Mouse (Mus musculus) kidney, adult 18-20 months (tissue): ENCODE data around the gene Sestd1.

ENCODE experiments used
- DNase-seq: peaks from one replicate; pipeline ENCODE4 v3.0.0; 2021

Gene Sestd1

DNA sequence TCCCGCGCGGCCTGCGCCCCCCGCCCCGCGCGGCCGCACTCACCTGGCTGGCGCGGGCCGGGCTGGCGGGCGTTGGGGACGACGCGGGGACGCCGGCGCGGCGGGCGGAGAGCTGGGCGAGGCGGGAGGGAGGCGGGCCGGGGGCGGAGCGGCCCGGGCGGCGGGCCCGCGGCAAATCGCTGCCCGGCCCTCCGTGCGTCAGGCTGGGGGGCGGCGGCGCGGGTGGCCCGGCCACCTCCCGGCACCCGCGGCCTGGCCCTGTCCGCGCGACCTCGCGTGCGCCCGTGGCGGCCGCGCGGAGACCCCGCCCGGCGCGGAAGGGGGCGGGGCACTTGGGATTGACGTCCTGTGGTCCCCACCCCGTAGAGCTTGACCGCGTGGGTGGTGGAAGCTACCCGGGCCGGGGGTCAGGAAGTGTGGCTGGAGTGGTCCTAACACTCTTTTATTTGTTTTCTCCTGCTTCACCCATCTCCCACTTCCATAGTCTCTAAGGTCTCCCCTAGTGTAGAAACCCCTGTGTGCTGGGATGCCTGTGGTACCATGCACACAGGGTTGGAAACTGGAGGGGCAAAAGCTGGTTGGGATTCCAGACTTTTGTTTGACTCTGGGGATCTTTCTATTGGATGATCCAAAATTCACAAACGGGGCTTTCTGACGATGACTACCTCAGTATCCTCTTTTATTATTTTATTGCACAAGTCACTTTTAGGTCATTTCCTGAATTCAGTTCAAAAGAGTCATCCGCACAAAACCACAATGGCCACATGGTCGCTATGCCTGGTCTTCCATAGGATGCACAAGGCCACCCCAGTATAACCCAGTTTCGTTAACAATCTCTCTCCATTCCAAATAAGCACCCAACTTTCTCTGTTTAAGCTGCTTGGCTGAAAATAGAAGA is at the start of gene Sestd1:
Sestd1 (minus strand) TSS at position 81 of the 898 bp plus-strand sequence.
- DNase-seq: peak; percentile 80

DNA sequence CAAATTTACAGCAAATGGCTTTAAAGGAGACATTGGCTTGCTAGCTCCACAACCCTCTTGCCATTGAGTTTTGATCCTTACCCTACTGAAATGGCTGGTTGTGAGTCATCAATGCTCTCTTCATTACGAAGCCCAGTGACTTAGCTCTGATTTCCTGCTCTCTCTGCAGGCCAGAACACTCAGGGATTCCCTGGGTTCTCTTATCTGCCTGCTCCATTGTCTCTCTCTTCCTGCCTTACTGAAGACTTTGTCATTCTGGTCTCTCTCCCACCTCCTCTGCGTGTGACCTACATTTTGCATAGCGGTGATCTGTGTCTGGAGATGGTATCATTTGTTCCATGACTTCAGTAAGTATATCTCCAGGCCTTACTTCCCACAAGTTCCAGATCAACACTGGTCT is 46.9 kb upstream of the Sestd1 start:
- DNase-seq: no peak

DNA sequence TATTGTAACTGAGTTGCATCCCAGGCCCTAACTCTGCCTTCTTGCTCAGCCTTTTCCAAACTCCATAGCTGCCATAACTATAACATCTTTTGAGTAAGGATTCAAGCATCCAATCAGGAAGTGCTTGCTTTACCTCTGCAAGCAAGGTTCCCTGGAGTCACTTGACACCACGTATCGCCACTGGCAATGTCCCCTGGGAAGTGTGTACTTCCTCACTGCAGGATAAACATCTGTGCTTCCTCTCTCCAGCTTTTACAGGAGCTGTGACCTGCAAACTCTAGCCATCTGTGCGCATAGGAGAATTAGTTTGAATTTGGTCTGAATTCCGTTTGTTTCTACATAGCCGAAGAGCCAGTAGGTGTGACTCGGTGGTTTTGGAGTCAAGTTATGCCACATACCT is 43.3 kb upstream of the Sestd1 start:
- DNase-seq: no peak

DNA sequence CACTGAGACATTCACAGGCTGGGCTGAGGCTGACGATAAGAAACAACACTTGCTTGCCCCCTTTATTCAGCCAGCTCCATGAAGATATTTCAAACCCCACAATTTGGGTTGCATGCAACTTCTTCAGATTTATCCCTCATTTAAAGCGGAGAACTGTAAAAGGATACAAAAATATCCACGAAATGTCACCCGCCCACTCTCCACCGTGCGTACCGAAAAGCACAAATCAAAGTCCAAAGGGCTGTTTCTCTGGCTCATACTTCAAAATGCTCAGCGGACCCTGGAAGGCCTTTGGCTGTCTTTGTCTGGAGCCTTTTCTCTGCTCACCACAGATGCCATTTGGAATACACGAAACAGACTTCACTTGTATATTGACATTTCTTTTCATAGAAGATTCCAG is 42.8 kb upstream of the Sestd1 start:
- peak; percentile 68 for DNase-seq

DNA sequence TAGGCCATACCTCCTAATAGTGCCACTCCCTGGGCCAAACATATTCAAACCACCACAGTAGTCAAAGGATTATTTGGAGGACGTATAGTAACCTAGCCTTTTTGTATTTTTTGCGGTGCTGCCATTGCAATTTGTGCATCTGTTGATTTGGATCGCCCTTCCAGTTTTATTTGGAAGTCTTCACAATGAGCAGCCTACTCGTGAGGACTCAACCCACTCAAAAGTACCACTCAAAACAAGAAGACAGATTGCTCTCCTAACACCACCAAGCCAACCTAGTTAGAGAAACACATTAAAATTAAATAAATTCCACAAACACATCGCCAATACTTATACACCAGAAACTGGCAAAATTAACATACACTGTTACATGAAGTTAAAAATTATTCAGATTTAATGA is 38.8 kb upstream of the Sestd1 start:
- no peak for DNase-seq

DNA sequence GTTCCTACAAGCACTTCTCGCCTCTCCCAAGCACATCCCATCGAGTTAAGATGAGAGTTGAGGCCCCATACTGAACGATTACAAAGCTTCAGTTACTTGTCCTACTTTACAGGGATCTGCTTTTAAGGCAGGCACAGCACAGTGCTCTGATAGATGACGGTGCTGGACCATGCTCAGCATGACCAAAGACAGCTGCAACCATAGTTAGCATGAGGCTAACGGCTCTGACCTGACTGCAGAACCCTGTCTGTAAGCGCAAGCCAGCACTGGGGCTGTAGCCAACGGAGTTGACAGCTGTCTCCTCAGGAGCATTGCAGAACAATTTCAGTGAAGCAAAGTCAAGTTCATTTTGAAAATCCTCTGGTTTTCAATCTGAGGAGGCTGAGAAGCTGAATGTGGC is 36.6 kb upstream of the Sestd1 start:
- DNase-seq: no peak

DNA sequence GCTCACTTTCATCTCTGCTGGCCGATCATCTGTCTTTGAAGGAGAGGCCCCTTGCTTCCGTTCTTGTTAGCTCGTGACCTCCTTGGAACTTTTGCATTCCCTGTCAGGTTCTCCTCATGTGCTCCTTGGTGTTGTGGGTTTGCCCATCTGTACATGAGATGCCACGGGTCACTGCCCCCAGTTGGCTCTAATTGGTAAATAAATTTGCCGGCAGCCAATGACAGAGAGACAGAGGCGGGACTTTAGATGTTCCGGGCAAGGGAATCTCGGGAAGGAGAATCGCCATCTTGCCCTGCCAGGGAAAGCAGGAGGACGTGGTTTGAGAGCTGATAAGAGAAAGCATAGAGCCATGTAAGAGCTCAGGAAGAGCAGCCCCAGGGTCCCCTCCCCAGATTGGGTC is 33.5 kb upstream of the Sestd1 start:
- DNase-seq: no peak

DNA sequence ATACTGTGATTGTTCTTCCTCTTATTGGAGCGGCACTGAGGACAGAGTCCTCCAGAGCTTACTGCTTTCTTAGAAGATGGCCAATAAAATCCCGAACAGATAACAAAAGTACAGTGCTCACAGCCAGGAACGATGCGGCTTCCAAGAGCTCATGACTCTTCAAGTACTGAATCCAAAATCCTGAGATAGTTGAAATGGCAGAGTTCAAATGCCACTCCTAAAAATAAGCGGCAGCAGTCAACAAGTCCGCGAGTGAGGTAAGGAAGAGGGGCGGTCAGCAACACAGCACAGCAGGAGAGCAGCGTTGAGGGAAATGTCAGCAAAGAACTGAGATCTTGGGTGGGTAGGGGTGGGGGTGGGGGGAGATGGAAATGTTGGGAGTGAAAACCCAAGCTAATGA is 32.2 kb upstream of the Sestd1 start:
- no peak for DNase-seq

DNA sequence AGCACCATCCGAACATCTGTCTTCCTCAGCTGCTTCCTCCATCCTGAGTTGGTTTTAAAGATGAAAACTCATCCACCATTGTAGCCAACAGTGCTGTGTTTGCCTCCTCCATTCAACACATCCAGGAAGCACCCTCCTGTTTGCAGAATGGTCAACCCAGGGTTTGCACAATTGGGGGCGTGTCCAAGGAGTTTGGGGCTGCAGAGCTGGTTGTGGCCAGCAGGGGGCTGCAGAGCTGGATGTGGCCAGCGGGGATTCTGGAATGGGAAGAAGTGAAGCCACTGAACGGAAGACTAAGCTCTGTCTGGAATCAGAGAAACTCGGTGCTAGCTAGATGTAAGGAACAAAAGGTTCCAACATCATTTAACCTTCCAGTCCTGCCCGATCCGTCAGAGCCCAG is 28.9 kb upstream of the Sestd1 start:
- DNase-seq: peak; percentile 77

DNA sequence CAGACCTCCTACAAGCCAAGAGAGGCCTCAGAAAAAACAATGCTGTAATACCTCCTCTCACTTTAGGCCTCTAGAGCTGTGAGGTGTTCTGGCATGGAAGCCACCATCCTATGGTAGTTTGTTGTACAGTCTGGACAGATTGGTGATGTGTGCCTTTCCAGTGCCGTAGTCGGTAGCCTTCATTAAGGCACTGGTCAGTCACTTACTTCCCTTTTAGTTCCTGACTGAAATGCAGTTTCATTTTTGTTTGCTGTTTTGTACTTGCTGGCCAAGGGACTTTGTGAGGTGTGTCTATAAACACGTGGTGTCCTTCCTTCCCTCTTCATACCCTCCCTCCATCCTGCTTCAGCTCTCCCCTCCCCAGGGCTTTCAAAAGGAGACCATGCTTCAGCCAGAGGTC is 24.1 kb upstream of the Sestd1 start:
- no peak for DNase-seq

DNA sequence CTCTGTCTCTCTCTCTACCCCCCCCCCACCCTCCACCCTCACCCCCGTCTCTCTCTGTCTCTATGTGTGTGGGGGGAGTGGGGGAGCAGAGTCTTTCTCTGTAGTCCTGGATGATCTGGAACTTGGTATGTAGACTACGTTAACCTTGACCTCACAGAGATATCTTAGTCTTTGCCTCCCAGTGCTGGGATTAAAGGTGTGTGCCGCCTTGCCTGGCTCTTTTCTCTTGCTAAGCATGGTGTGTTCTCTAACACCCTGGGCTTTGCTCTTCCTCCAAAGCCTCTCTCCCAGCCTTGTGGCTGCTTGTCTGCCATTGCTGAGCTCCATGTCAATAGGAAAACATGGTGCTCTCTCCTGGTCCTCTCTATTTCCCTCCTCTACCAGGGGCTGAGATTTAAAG is 23.3 kb upstream of the Sestd1 start:
- no peak for DNase-seq

DNA sequence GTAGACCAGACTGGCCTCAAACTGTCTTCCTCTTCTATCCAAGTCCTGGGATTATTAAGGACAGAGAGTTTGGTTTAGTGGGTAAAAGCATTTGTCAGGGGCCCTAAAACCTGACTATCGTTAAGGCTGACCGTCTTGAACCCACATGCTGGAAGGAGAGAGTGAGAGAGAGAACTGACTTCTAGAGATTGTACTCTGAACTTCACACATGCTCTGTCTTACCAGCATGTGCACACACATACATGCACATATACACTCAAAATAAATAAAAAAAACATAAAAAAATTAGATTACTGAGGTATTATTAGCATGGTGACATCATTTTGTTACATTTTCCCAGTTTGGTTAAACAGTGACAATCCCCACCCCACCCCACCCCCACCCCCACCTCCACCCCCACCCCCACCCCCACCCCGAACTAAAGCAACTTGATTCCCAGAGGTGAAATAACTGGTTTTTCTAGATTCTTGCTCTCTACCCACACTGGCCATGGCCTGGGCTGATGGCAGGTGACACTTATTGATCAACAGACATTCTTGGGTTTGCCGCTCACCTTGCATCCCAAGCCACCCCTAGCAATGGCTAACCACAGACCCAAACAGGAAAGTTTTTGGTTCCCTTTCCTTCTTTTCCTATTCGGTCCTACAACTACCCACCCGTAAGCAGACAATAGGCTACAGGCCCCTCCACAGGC is 22.4 kb upstream of the Sestd1 start:
- DNase-seq: no peak

DNA sequence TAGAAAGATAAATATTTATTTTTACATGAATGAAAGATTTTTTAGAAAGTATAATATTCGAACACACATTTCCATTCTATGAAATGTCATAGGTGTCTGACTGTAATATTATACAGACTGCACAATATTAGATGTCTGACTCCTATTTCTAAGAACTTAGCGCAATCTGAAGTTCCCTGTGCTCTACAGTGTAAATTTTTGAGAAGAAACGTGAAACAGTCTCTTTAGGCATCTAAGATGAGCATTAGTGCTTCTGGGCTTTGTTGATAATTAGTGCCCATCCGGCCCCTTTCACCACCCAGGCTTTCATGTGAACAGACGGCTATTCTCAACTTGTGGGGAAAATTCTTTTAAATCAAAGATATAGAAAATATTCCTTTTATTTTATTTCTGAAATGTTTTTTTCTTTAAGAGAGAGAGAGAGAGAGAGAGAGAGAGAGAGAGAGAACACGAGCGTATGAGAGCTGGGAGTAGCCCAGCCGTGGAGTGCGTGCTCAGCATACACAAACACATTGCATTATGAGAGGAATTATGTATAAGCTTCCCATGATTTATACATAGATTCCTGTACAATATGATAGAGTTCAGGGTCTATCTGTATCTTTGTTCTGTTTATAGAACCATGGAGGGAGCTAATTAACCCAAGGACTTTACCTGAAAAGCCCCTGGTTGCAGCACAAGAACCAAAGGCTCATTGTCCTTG is 21.4 kb upstream of the Sestd1 start:
- DNase-seq: no peak

DNA sequence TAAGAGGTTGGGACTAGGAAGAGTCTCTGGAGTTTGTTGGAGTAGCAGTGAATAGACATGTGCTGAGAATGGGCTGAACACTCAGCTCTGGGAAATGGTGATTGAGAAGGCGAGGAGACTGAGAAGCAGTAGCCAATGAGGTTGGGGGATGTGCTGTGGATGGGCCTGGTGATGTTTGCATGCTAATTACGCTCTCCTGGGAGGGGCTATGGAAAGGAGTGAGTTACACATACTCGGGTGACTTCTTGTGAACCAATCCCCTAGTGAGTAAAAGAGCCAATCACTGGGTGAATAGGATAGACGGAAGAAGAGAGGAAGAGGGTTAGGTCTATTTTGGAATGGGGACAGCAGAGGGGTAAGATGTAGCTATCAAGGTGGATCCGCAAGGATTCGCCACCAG is 9.3 kb upstream of the Sestd1 start:
- DNase-seq: no peak

DNA sequence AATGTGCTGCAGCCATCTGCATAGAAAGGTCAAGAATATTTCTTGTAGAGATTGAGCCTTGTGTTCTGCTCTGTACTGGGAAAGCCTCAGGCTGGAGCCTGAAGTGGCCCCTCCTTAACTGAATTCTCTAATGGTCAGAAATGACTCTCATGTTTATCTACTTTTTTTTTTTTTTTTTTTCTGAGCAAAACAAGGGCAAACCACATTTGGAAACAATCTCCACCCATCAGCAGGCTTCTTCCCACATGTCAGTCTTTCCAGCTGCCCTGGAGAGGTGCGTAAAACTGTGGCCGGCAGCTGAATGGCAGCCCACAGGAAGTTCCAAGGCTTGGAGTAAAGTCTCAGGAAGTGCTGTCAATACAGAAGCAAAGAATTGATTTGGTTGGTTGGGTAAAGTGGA is 6.4 kb upstream of the Sestd1 start:
- no peak for DNase-seq

DNA sequence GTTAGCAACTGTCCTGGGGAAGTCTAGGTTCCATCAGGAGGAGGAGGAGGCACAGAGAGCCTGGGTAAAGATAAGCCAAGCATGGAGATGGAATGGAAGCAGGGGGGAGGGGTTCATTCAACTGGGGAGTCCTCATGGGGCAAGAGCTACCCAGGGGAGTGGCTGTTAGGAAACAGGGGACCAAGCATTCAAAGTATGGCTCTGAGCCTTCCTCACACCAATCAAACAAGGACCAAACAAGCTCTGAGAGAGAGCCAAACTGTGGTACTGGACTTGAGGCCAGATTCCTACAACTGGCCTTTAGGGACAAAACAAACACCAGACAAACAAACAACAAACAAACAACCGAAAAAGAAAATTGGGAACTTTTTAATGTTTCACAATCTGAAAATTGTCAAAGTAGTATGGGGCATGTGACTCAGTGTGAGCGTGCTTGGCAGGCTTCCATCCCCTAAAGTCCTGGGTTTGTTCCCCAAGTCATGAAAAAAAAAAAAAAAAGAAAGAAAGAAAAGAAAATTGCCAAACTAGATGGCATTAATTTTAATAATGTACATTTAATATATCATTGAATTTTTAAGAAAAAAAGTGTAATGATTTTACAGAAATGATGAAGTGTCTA is 4.0 kb upstream of the Sestd1 start:
- no peak for DNase-seq

DNA sequence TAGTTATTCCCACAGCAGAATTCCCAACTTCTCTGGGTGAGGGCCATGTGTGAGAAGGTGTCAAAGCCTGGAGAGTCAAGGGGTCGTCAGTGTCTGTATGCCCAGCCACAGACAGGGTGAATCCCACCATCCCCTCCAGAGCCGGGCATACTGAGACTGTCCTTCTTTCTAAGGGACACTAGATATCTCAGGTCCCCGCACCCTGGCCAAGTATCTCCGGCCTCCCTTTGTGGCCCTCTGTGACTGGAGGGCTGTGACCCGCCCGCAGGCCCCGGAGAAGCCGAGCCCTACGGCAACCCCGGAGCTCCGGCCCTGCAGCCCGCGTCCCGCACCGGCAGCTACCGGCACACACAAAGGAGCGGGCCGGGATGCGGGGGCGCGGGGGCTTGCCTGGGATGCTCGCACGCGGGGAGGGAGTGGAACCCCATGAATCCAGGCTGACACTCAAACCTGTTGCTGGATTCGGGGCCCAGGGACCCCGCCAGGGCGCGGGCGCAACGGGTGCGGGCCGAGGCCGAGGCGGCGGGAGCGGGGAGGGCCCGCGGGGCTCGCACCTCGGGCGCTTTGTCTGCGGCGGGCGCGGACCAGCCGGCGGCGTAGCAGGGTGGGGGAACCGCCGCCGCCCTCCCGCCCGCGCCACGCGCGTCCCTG is 406 bp downstream of the Sestd1 start:
- DNase-seq: no peak

DNA sequence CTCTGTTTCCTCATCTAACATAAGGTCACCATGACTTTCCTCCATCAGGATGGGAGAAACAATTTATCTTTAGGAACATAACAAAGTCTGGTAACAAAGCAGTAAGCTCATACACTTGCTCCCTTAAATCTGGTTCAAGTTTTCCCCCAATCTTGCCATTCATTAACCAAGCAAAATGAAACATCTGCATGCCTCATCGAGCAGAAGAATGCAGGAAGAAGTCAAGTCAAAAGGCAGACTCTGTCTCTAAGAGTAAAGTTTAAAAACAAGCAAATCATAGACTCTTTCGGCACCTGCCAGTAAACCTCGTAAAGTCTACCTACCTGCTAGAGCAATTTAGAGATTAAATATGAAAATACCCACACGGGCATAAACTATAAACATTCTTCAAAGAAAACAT is 3.1 kb downstream of the Sestd1 start:
- no peak for DNase-seq

DNA sequence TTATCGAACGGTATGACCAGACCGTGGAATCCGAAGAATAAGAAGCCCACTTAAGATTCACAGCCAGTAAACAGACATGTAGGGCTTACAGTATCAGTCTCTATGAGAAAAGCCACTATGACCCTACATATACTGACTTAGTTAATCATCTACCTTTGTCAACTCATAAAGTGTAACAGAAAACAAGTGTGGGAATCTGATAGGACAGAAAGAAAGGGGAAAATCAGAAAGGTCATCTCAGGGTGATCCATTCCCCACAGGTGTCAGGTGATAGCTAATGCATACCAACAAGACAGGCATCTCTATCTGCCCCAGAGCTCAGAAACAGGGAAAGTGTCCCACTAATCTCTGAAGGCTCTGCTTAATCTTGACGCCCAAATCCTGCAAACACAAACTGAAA is 4.5 kb downstream of the Sestd1 start:
- no peak for DNase-seq

DNA sequence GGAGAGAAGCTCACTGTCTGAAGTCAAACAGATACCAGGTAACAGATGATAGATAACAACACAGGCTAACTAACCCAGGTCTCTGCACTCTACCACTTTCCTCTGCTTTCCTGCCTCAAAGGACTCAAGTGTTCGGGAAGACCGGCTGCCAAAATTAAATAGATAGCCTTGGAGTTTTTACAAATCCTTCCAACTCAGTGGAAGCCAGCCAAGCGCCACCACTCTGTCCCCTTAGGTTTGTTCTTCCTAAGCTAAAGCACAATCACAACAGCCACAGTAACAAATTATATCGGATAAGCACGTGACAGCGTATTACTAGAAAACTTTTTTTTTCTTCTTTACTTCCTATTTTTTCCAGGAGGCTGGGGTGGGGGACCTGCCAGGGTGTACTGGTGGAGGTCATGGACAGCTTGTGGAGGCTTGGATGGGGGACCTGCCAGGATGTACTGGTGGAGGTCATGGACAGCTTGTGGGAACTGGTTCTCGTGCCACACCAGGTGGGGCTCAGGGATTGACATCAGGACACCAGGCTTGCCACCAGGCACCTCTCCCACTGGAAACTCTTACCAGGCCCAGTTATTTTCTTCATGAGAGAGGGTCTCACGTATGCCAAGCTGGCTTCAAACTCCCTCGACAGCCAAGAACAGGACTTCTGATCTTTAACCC is 5.3 kb downstream of the Sestd1 start:
- DNase-seq: no peak

DNA sequence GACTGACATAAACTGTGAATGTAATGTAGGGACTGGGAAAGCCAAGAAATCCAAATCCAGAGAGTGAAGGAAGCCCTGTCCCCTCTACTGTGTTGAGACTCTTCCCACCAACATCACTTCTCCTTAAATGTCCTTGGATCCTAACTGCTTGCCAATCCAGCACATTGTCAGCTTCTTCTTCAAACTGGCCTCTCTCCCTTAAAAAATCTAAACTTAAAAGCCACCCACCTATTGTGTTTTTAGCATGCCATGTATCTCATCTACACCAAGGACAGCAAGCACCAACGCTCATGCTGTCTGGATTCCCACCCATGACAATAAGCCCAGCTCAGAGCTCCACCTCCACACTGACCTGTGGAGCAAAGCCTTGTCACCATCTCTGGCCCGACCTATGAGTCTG is 7.4 kb downstream of the Sestd1 start:
- no peak for DNase-seq

DNA sequence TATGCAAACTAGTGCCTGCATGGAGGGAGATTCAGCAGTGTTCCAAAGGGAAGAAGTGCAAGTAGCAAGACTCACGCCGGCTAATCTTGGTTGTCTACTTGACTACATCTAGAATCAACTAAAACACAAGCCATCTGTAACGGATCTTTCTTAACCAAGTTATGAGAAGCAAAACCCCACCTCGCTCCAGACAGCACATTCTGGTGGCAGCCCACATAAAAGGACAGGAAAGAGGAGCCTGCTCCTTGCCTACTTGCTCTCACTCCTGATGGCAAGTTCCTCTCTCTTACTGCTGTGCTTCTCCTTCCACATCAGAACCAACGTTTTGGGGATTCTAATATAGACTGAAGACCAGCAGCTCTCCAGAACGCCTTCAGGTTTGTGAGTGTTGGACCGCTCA is 9.6 kb downstream of the Sestd1 start:
- DNase-seq: no peak
